Mouse (Mus musculus): ENCODE results near the gene Tnnt3. TPM values are rescaled to one million over a fixed set of nuclear protein-coding genes. Genes with fewer than 3 reads are reported as not detected.
A peak's percentile ranks its signal among the peaks of the same experiment; 100 is the strongest.

Tnnt3 gene
- polyA plus RNA-seq (2012; rRNA removed), result 1.6 and 1.8 TPM in 2 replicates

- Histone ChIP-seq H3K4me3 (ENCODE audit: extremely low read depth, insufficient read depth, insufficient read length) (no peak within 1 kb of the TSS), H3K27me3 (ENCODE audit: control insufficient read depth, insufficient read depth, low read length) (no peaks in the 10 kb centered on the region), H3K4me1 (ENCODE audit: control insufficient read depth, insufficient read depth, insufficient read length) (peaks cover 4% of the 10 kb centered on the region; the same call in 1 of the 2 replicates), H3K36me3 (ENCODE audit: control insufficient read depth, insufficient read depth, low read length) (peaks cover 4% of the 10 kb centered on the region; the same call in 1 of the 2 replicates), H3K27ac (ENCODE audit: insufficient read depth, low read length) (no peak within 1 kb of the TSS)
- DNase-seq (ENCODE audit: low read depth in 1 of 2, low spot score in 2 of 2), result no peak
- TF ChIP-seq POLR2A (IDR thresholded peaks at IDR 0.05; ENCODE audit: low read depth, low read length) (no peak), CTCF (IDR thresholded peaks at IDR 0.05; ENCODE audit: extremely low read depth, insufficient read depth, insufficient read length, insufficient replicate concordance) (no peak)
- WGBS, result 85% methylated on average over 2 of the region's 2 CpGs
These were observed at the start of gene Tnnt3 for GRCm38 (mm10) chr7:142498575-142498974. Tnnt3 (plus strand) TSS chr7:142498836.

- Histone ChIP-seq H3K4me1 (ENCODE audit: control insufficient read depth, insufficient read depth, insufficient read length) (peaks cover 8% of the 10 kb centered on the region; the same call in 1 of the 2 replicates), H3K27me3 (ENCODE audit: control insufficient read depth, insufficient read depth, low read length) (no peaks in the 10 kb centered on the region), H3K4me3 (ENCODE audit: extremely low read depth, insufficient read depth, insufficient read length) (no peak overlapping the region), H3K27ac (ENCODE audit: insufficient read depth, low read length) (no peak overlapping the region), H3K36me3 (ENCODE audit: control insufficient read depth, insufficient read depth, low read length) (no peaks in the 10 kb centered on the region)
- no peak for DNase-seq (ENCODE audit: low read depth in 1 of 2, low spot score in 2 of 2)
- TF ChIP-seq POLR2A (IDR thresholded peaks at IDR 0.05; ENCODE audit: low read depth, low read length), result no peak
- no peak for TF ChIP-seq CTCF (IDR thresholded peaks at IDR 0.05; ENCODE audit: extremely low read depth, insufficient read depth, insufficient read length, insufficient replicate concordance)
- 67% methylated on average over 6 of the region's 6 CpGs for WGBS
These were observed 49.5 kb upstream of the Tnnt3 start for GRCm38 (mm10) chr7:142449038-142449617.

GRCm38 (mm10) chr7:142454706-142455105, 43.9 kb upstream of the Tnnt3 start:
- H3K27me3 ChIP-seq (ENCODE audit: control insufficient read depth, insufficient read depth, low read length), result no peaks in the 10 kb centered on the region

GRCm38 (mm10) chr7:142455251-142455650, 43.4 kb upstream of the Tnnt3 start:
- H3K27me3 ChIP-seq (ENCODE audit: control insufficient read depth, insufficient read depth, low read length), result no peaks in the 10 kb centered on the region
- H3K4me1 ChIP-seq (ENCODE audit: control insufficient read depth, insufficient read depth, insufficient read length), result peaks cover 22% of the 10 kb centered on the region
- no peak for TF ChIP-seq CTCF (IDR thresholded peaks at IDR 0.05; ENCODE audit: extremely low read depth, insufficient read depth, insufficient read length, insufficient replicate concordance)
- TF ChIP-seq POLR2A (IDR thresholded peaks at IDR 0.05; ENCODE audit: low read depth, low read length), result no peak
- H3K27ac ChIP-seq (ENCODE audit: insufficient read depth, low read length), result no peak overlapping the region
- WGBS, result 81% methylated on average over 2 of the region's 2 CpGs
- H3K4me3 ChIP-seq (ENCODE audit: extremely low read depth, insufficient read depth, insufficient read length), result no peak overlapping the region
- no peak for DNase-seq (ENCODE audit: low read depth in 1 of 2, low spot score in 2 of 2)
- no peaks in the 10 kb centered on the region for H3K36me3 ChIP-seq (ENCODE audit: control insufficient read depth, insufficient read depth, low read length)

More at GRCm38 (mm10) chr7:142454706-142455105, 43.9 kb upstream of the Tnnt3 start:
- Histone ChIP-seq H3K4me3 (ENCODE audit: extremely low read depth, insufficient read depth, insufficient read length) (no peak overlapping the region), H3K4me1 (ENCODE audit: control insufficient read depth, insufficient read depth, insufficient read length) (peaks cover 17% of the 10 kb centered on the region), H3K27ac (ENCODE audit: insufficient read depth, low read length) (no peak overlapping the region), H3K36me3 (ENCODE audit: control insufficient read depth, insufficient read depth, low read length) (no peaks in the 10 kb centered on the region)
- TF ChIP-seq POLR2A (IDR thresholded peaks at IDR 0.05; ENCODE audit: low read depth, low read length) (no peak), CTCF (IDR thresholded peaks at IDR 0.05; ENCODE audit: extremely low read depth, insufficient read depth, insufficient read length, insufficient replicate concordance) (no peak)
- WGBS, result 79% methylated on average over 1 of the region's 1 CpGs
- DNase-seq (ENCODE audit: low read depth in 1 of 2, low spot score in 2 of 2), result no peak

- 93% methylated on average over 3 of the region's 3 CpGs for WGBS
- no peak overlapping the region for H3K27ac ChIP-seq (ENCODE audit: insufficient read depth, low read length)
These were observed 41.8 kb upstream of the Tnnt3 start for GRCm38 (mm10) chr7:142456806-142457205.

GRCm38 (mm10) chr7:142457227-142457811, 41.3 kb upstream of the Tnnt3 start:
- TF ChIP-seq CTCF (IDR thresholded peaks at IDR 0.05; ENCODE audit: extremely low read depth, insufficient read depth, insufficient read length, insufficient replicate concordance) (no peak), POLR2A (IDR thresholded peaks at IDR 0.05; ENCODE audit: low read depth, low read length) (no peak)
- 33% methylated on average over 3 of the region's 3 CpGs for WGBS
- Histone ChIP-seq H3K27me3 (ENCODE audit: control insufficient read depth, insufficient read depth, low read length) (no peaks in the 10 kb centered on the region), H3K36me3 (ENCODE audit: control insufficient read depth, insufficient read depth, low read length) (no peaks in the 10 kb centered on the region), H3K27ac (ENCODE audit: insufficient read depth, low read length) (no peak overlapping the region; the same call in 1 of the 2 replicates), H3K4me1 (ENCODE audit: control insufficient read depth, insufficient read depth, insufficient read length) (peaks cover 24% of the 10 kb centered on the region), H3K4me3 (ENCODE audit: extremely low read depth, insufficient read depth, insufficient read length) (no peak overlapping the region)
- DNase-seq (ENCODE audit: low read depth in 1 of 2, low spot score in 2 of 2), result no peak

More at GRCm38 (mm10) chr7:142456806-142457205, 41.8 kb upstream of the Tnnt3 start:
- Histone ChIP-seq H3K27me3 (ENCODE audit: control insufficient read depth, insufficient read depth, low read length) (no peaks in the 10 kb centered on the region), H3K4me1 (ENCODE audit: control insufficient read depth, insufficient read depth, insufficient read length) (peaks cover 24% of the 10 kb centered on the region), H3K36me3 (ENCODE audit: control insufficient read depth, insufficient read depth, low read length) (no peaks in the 10 kb centered on the region), H3K4me3 (ENCODE audit: extremely low read depth, insufficient read depth, insufficient read length) (no peak overlapping the region)
- TF ChIP-seq CTCF (IDR thresholded peaks at IDR 0.05; ENCODE audit: extremely low read depth, insufficient read depth, insufficient read length, insufficient replicate concordance) (no peak), POLR2A (IDR thresholded peaks at IDR 0.05; ENCODE audit: low read depth, low read length) (no peak)
- DNase-seq (ENCODE audit: low read depth in 1 of 2, low spot score in 2 of 2), result no peak

- no peak for TF ChIP-seq POLR2A (IDR thresholded peaks at IDR 0.05; ENCODE audit: low read depth, low read length)
- TF ChIP-seq CTCF (IDR thresholded peaks at IDR 0.05; ENCODE audit: extremely low read depth, insufficient read depth, insufficient read length, insufficient replicate concordance), result no peak
- Histone ChIP-seq H3K36me3 (ENCODE audit: control insufficient read depth, insufficient read depth, low read length) (no peaks in the 10 kb centered on the region), H3K27me3 (ENCODE audit: control insufficient read depth, insufficient read depth, low read length) (no peaks in the 10 kb centered on the region), H3K4me1 (ENCODE audit: control insufficient read depth, insufficient read depth, insufficient read length) (peaks cover 24% of the 10 kb centered on the region), H3K27ac (ENCODE audit: insufficient read depth, low read length) (peak overlapping the region; percentile 35), H3K4me3 (ENCODE audit: extremely low read depth, insufficient read depth, insufficient read length) (no peak overlapping the region)
- no peak for DNase-seq (ENCODE audit: low read depth in 1 of 2, low spot score in 2 of 2)
- WGBS, result 29% methylated on average over 2 of the region's 2 CpGs
These were observed 40.6 kb upstream of the Tnnt3 start for GRCm38 (mm10) chr7:142458026-142458425.
